Mouse (Mus musculus) myocyte (in vitro differentiated cells): Measurements from ENCODE around the gene Larp1. TPM values are rescaled to one million over a fixed set of nuclear protein-coding genes. Genes with fewer than 3 reads are reported as not detected.

Source experiments
- H3K27me3 ChIP-seq: one replicate; pipeline ENCODE4 v1.6.1; 2011; ENCODE audit not compliant: control insufficient read depth, insufficient read depth, insufficient read length
- H3K36me3 ChIP-seq: one replicate; pipeline ENCODE4 v1.6.1; 2011; ENCODE audit not compliant: control insufficient read depth, insufficient read depth
- H3K4me2 ChIP-seq: one replicate; pipeline ENCODE4 v1.6.1; 2011; ENCODE audit warnings: low read depth, control low read depth
- H3K4me3 ChIP-seq: one replicate; pipeline ENCODE4 v1.5.1; 2011; ENCODE audit warnings: mild to moderate bottlenecking, control low read depth, moderate library complexity
- H3K79me2 ChIP-seq: one replicate; pipeline ENCODE4 v1.6.1; 2011; ENCODE audit not compliant: control insufficient read depth, insufficient read depth
- H3ac ChIP-seq: one replicate; pipeline ENCODE4 v1.6.1; 2011; ENCODE audit not compliant: control insufficient read depth, insufficient read length
- CEBPB ChIP-seq: IDR thresholded peaks from 2 replicates; pipeline ENCODE4 v1.6.1; 2011; ENCODE audit warnings: mild to moderate bottlenecking, moderate library complexity; ENCODE audit not compliant: poor library complexity, insufficient read depth, severe bottlenecking
- E2F4 ChIP-seq: IDR thresholded peaks from one replicate; pipeline ENCODE4 v1.6.1; 2011; ENCODE audit warnings: mild to moderate bottlenecking, control low read depth, moderate library complexity; ENCODE audit not compliant: insufficient read depth
- MAX ChIP-seq: IDR thresholded peaks from one replicate; pipeline ENCODE4 v1.6.1; 2011; ENCODE audit warnings: low read depth, mild to moderate bottlenecking, control low read depth
- MYOD1 ChIP-seq, 3 experiments: IDR thresholded peaks; one replicate each; pipeline ENCODE4 v1.6.1; 2011; ENCODE audit warnings: control low read depth in 2 of 3, low read depth in 2 of 3, mild to moderate bottlenecking in 2 of 3, moderate library complexity in 1 of 3; ENCODE audit not compliant: insufficient read length in 2 of 3, control insufficient read depth in 1 of 3
- MYOG ChIP-seq, 3 experiments: IDR thresholded peaks; one replicate each; pipeline ENCODE4 v1.6.1; 2011; ENCODE audit warnings: control low read depth in 2 of 3, low read depth in 2 of 3, mild to moderate bottlenecking in 2 of 3; ENCODE audit not compliant: insufficient read length in 2 of 3, control insufficient read depth in 1 of 3, insufficient read depth in 1 of 3
- POLR2A ChIP-seq: IDR thresholded peaks from one replicate; pipeline ENCODE4 v1.6.1; 2011; ENCODE audit warnings: low read depth, mild to moderate bottlenecking, control low read depth, moderate library complexity; ENCODE audit not compliant: insufficient read length
- POLR2AphosphoS2 ChIP-seq: IDR thresholded peaks from one replicate; pipeline ENCODE4 v1.6.1; 2011; ENCODE audit warnings: low read depth, control low read depth; ENCODE audit not compliant: insufficient read length
- REST ChIP-seq: IDR thresholded peaks from one replicate; pipeline ENCODE4 v1.6.1; 2011; ENCODE audit warnings: mild to moderate bottlenecking, control low read depth, moderate library complexity; ENCODE audit not compliant: insufficient read depth, insufficient read length
- SRF ChIP-seq: IDR thresholded peaks from one replicate; pipeline ENCODE4 v1.6.1; 2011; ENCODE audit warnings: low read depth; ENCODE audit not compliant: control insufficient read depth, insufficient read length
- TCF12 ChIP-seq: IDR thresholded peaks from one replicate; pipeline ENCODE4 v1.6.1; 2011; ENCODE audit warnings: mild to moderate bottlenecking, control low read depth; ENCODE audit not compliant: poor library complexity, insufficient read depth, severe bottlenecking
- TCF3 ChIP-seq: IDR thresholded peaks from one replicate; pipeline ENCODE4 v1.6.1; 2011; ENCODE audit warnings: low read depth, control low read depth; ENCODE audit not compliant: insufficient read length
- USF1 ChIP-seq: IDR thresholded peaks from one replicate; pipeline ENCODE4 v1.6.1; 2011; ENCODE audit warnings: low read depth, mild to moderate bottlenecking, control low read depth, moderate library complexity
- polyA plus RNA-seq: library from polyadenylated mRNA; unstranded; fragments of >200 nt; fragmentation: generic; extraction: Trizol; gene quantifications from one replicate; pipeline ENCODE4 v1.2.1, GENCODE M21; 2012; ENCODE audit warnings: missing spikeins

Larp1 gene
- polyA plus RNA-seq, result 67.6 TPM

- Histone ChIP-seq H3ac (peak within 1 kb of the TSS; percentile 99), H3K36me3 (no peaks in the 10 kb centered on the region), H3K4me3 (peak within 1 kb of the TSS; percentile 78), H3K27me3 (no peaks in the 10 kb centered on the region), H3K4me2 (peak within 1 kb of the TSS; percentile 90), H3K79me2 (peaks cover 48% of the 10 kb centered on the region)
- no peak for TF ChIP-seq POLR2A
- TF ChIP-seq MYOD1 (IDR thresholded peaks at IDR 0.05; ENCODE audit: control insufficient read depth in 1 of 3, insufficient read length in 2 of 3, low read depth in 2 of 3), result no peak
- no peak for TF ChIP-seq TCF3
- TF ChIP-seq E2F4, result no peak
- TF ChIP-seq SRF, result no peak
- no peak for TF ChIP-seq MYOG (IDR thresholded peaks at IDR 0.05; ENCODE audit: control insufficient read depth in 1 of 3, insufficient read depth in 1 of 3, insufficient read length in 2 of 3, low read depth in 2 of 3)
- no peak for TF ChIP-seq CEBPB
- TF ChIP-seq USF1, result no peak
- no peak for TF ChIP-seq REST
- TF ChIP-seq POLR2AphosphoS2, result no peak
- TF ChIP-seq TCF12, result no peak
- TF ChIP-seq MAX, result no peak
Measured at GRCm38 (mm10) chr11:58009051-58009515, at the start of gene Larp1. Gene Larp1 (plus strand): TSS chr11:58009064.

DNA sequence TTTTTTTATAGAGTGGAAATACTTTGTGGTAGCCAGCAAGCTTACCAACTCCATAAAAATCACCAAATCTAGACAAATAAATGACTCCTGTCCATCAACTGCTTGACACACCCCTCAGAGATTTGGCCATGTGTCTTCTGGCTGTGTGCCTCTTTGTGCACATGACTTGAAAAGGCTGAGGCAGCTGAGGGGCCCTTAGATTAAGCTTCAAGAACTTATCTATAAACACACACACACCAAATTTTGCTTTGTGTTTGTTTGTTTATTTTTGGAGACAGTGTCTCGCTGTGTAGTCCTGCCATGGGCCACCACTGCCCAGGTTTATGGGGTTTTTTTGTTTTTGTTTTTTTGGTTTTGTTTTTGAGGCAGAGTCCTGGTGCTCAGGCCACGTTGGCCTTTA, 48.9 kb upstream of the Larp1 start:
- Histone ChIP-seq H3K4me3 (no peak overlapping the region), H3K79me2 (no peaks in the 10 kb centered on the region), H3ac (no peak overlapping the region), H3K4me2 (no peak overlapping the region), H3K27me3 (no peaks in the 10 kb centered on the region), H3K36me3 (no peaks in the 10 kb centered on the region)
- TF ChIP-seq MYOD1 (IDR thresholded peaks at IDR 0.05; ENCODE audit: control insufficient read depth in 1 of 3, insufficient read length in 2 of 3, low read depth in 2 of 3), result no peak
- TF ChIP-seq TCF3, result no peak

GRCm38 (mm10) chr11:57962382-57963285, 46.2 kb upstream of the Larp1 start:
- peak overlapping the region; percentile 35 for H3K4me3 ChIP-seq
- H3K36me3 ChIP-seq, result no peaks in the 10 kb centered on the region
- peak overlapping the region; percentile 89 for H3K4me2 ChIP-seq
- peak; percentile 47 for TF ChIP-seq E2F4
- peak; percentile 39 for TF ChIP-seq POLR2AphosphoS2
- no peak for TF ChIP-seq MYOG (IDR thresholded peaks at IDR 0.05; ENCODE audit: control insufficient read depth in 1 of 3, insufficient read depth in 1 of 3, insufficient read length in 2 of 3, low read depth in 2 of 3)
- no peak for TF ChIP-seq USF1
- TF ChIP-seq POLR2A, result peak; percentile 60
- TF ChIP-seq TCF3, result no peak
- no peaks in the 10 kb centered on the region for H3K79me2 ChIP-seq
- H3K27me3 ChIP-seq, result no peaks in the 10 kb centered on the region
- peak overlapping the region; percentile 74 for H3ac ChIP-seq

DNA sequence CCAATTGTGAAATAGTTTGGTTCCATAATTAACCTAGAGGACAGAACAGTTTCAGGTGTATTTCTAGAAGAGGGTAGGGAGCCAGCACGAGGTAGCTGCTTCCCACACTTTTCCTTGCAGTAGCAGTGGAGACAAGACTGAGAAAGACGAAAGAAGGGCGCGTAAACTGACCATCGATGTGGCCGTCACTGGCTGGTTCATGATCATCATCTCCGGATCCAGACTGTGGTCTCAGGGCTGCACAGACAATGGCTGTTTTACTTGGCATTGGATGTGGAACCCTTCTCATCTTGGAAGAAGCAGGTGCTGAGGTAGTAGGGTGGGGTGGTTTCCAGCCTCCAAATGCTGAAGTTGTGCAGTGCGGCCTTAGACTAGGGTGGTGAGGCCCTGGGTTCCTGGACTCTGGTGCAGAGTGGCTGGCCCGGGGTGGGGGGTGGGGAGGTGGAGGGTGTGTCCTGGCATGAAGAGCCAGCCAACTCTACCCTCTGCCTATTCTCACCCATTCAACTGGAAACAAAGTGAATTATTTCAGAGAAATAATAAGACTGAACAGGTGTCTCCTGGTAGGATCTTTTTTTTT, 45.5 kb upstream of the Larp1 start:
- peak overlapping the region; percentile 35 for H3K4me3 ChIP-seq
- H3ac ChIP-seq, result no peak overlapping the region
- peak overlapping the region; percentile 89 for H3K4me2 ChIP-seq
- H3K27me3 ChIP-seq, result no peaks in the 10 kb centered on the region
- H3K79me2 ChIP-seq, result no peaks in the 10 kb centered on the region
- H3K36me3 ChIP-seq, result no peaks in the 10 kb centered on the region
- no peak for TF ChIP-seq POLR2AphosphoS2
- TF ChIP-seq CEBPB, result no peak
- no peak for TF ChIP-seq TCF12

DNA sequence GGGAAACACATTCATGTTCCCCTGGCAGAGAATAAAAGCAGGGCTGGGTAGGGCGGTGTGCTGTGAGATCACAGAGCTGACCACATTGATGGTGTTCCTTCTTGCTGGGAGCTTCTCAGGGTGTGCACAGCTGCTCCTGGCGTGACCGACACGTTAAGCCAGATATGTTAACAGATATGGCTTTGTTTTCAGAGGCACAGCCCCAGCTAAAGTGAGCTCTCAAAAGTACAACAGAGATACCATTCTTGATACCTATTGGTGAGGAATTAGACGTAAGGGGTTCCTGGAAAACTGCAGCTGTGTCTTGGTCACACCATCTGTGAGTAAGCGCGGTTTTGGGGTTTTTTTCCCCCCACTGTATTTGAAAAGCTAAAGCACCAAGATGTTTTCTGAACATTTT, 42.2 kb upstream of the Larp1 start:
- H3K4me2 ChIP-seq, result peak overlapping the region; percentile 55
- H3K27me3 ChIP-seq, result no peaks in the 10 kb centered on the region
- no peak overlapping the region for H3K4me3 ChIP-seq
- H3ac ChIP-seq, result no peak overlapping the region
- H3K79me2 ChIP-seq, result no peaks in the 10 kb centered on the region
- no peak for TF ChIP-seq MAX
- no peak for TF ChIP-seq E2F4
- no peak for TF ChIP-seq CEBPB
- peak; percentile 54 for TF ChIP-seq TCF12
- TF ChIP-seq POLR2A, result no peak
- TF ChIP-seq USF1, result no peak
- peak in 2 of 3 experiments; percentile 91 to 93 for TF ChIP-seq MYOD1 (IDR thresholded peaks at IDR 0.05; ENCODE audit: control insufficient read depth in 1 of 3, insufficient read length in 2 of 3, low read depth in 2 of 3)
- peak; percentile 75 for TF ChIP-seq TCF3
- no peak for TF ChIP-seq POLR2AphosphoS2
- no peak for TF ChIP-seq REST
- no peak for TF ChIP-seq SRF
- TF ChIP-seq MYOG (IDR thresholded peaks at IDR 0.05; ENCODE audit: control insufficient read depth in 1 of 3, insufficient read depth in 1 of 3, insufficient read length in 2 of 3, low read depth in 2 of 3), result peak; percentile 75 to 94 (median 86)
- no peaks in the 10 kb centered on the region for H3K36me3 ChIP-seq
